Mouse (Mus musculus): Measurements from ENCODE around the gene Gm17521.
"Not testable (repeated sequence)": the region's sequence is repeated elsewhere in the genome, so short reads cannot be mapped to it uniquely, and the experiment has no call there.

Gene Gm17521

DNA sequence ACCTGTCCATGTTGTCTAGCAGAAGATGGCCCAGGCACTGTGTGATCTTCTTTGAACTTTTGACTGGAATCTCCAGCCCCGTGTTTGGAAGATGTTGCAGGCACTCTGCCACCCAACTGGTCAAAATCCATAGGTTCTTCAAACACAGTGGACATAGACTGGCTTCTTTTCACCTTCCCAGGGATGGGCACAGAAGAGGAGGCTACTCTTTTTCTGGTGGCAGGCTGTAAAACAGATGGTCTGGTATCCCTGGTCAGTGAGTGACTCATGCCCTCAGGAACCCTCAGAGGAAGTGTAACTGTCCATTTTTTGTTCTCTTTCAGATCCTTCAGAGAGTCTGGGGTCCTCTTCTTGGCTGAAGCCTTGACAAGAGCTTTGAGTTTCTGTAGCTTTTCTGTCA lies at the start of gene Gm17521:
Gm17521 (minus strand) TSS at position 101 of the 400 bp plus-strand sequence.
- not testable (repeated sequence) for DNase-seq (ENCODE audit: low spot score in 2 of 2)

DNA sequence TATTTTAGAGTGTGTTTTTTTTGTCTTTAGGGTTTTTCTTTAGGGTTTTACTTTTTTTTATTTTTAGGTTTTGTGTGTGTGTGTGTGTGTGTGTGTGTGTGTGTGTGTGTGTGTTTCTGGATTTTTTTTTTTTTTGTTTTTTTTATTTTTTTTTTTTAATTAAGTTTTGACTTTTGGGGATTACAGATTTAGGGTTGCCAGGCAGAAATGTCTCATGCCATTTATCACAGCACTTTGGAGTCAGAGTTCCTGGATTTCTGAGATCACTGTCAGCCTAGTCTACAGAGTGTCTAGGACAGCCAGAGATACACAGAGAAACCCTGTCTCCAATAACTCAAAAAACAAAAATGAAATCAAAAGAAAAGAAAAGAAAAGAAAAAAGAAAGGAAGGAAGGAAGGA lies 14.5 kb upstream of the Gm17521 start:
- no peak for DNase-seq (ENCODE audit: low spot score in 2 of 2)

DNA sequence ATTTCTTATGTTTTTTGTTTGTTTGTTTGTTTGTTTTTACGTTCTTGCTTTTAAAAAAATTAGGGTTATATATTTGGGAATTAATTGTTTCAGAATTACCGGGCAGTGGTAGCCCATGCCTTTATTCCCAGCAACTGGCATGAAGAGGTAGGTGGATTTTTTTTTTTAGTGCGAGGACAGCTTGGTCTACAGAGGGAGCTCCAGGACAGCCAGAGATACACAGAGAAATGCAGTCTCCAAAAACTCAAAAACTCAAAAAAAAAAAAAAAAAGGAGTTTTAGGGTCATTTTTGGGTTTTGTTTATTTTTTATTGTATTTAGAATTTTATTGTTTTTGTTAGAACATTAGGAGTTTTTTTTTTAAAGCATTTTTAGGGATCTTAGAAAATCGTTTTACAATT lies 14.0 kb upstream of the Gm17521 start:
- DNase-seq (ENCODE audit: low spot score in 2 of 2) = no peak

Data from thymus, postnatal 10 days (tissue).